Mouse (Mus musculus): ENCODE data around the gene Skor1. TPM values are rescaled to one million over a fixed set of nuclear protein-coding genes. Genes with fewer than 3 reads are reported as not detected.

Skor1 gene
- polyA plus RNA-seq, 1 experiment from 2014 or later: 0.12 TPM

DNA sequence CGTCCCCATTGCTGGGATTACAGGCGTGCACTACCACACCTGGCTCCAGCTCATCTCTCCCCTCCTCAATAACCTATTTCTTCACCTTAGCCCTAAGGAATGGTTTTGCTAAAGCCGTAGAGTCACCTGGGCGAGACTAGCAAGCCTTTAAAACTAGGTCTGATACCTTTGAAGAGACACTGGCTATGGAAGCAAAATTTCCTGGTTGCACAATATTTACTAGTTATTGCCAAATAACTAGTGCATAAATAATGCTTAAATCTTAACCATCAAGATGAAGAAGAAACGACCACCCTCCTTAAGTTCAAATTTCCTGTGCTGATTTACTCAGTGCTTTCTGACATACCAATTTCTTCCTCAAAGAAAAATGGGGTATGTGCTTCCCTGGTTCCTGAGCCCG lies 15.1 kb downstream of the Skor1 start:
- ATAC-seq (ENCODE audit: insufficient number of reproducible peaks, low FRiP score, low TSS enrichment, low read depth): no peak
- H3K27me3 ChIP-seq (ENCODE audit: control insufficient read depth, insufficient read depth, low read length): peaks cover 44% of the 10 kb centered on the region

DNA sequence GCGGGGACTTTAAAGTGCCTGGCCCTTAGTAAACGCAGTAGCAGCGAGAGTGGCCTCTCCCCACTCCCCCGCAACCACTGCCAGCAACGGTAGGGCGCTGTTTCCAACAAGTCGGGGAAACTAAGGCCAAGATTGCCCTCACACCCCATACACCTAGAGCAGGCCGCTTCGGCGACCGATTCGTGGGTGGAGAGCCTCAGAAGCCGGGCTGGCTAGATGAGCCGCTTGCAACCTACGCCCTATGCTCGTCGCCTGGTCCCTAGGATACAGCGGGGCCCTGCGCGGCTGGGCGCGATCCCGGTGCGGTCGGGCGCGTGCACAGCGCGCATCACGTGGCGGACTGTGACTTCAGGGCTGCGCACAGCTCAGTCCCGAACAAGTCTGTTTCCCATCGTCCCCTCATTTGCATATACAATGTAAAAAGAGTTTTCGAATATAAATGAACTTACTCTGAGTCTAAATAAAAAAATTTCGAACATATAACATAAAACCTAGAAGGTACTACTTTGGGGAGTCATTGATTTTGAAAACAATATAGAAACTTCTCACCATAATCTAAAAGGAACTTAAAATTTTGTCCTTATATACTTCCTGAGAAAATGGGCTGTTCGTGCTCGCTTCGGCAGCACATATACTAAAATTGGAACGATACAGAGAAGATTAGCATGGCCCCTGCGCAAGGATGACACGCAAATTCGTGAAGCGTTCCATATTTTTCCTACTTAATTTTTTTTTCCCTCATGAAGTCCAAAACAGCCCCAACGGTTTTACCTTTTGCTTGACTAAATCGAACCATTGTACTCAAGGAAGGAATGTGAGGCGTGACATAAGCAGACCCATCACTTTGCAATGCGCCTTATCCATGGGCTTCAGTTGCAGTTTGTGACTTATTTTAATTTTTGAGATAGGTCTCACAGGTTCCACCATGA lies 15.8 kb downstream of the Skor1 start:
- peaks cover 6% of the 10 kb centered on the region for H3K4me1 ChIP-seq (ENCODE audit: control insufficient read depth, insufficient read depth, low read length)
- ATAC-seq (ENCODE audit: insufficient number of reproducible peaks, low FRiP score, low TSS enrichment, low read depth) (peak; percentile 94), DNase-seq (ENCODE audit: low spot score) (peak; percentile 94)
- peak overlapping the region; percentile 85 for H3K4me2 ChIP-seq (ENCODE audit: low read depth, severe bottlenecking)
- peak overlapping the region; percentile 64 for H3K9ac ChIP-seq (ENCODE audit: low read length)
- 1% methylated on average over 48 of the region's 48 CpGs for WGBS
- H3K27me3 ChIP-seq (ENCODE audit: control insufficient read depth, insufficient read depth, low read length): peaks cover 37% of the 10 kb centered on the region
- no peaks in the 10 kb centered on the region for H3K9me3 ChIP-seq (ENCODE audit: control insufficient read depth, low read length)
- peak overlapping the region; percentile 17; the same call in 1 of the 2 replicates for H3K27ac ChIP-seq (replicated peaks; ENCODE audit: low read depth, low read length)
- H3K36me3 ChIP-seq (ENCODE audit: control insufficient read depth, insufficient read depth, low read length): no peaks in the 10 kb centered on the region
- H3K4me3 ChIP-seq (ENCODE audit: low read depth, low read length): peak overlapping the region; percentile 54

More for the DNA sequence above, 15.1 kb downstream of the Skor1 start:
- Histone ChIP-seq H3K9ac (ENCODE audit: low read length) (no peak overlapping the region), H3K9me3 (ENCODE audit: control insufficient read depth, low read length) (no peaks in the 10 kb centered on the region), H3K27ac (replicated peaks; ENCODE audit: low read depth, low read length) (no peak overlapping the region), H3K4me1 (ENCODE audit: control insufficient read depth, insufficient read depth, low read length) (peaks cover 9% of the 10 kb centered on the region), H3K36me3 (ENCODE audit: control insufficient read depth, insufficient read depth, low read length) (no peaks in the 10 kb centered on the region), H3K4me3 (ENCODE audit: low read depth, low read length) (peak overlapping the region; percentile 2; the same call in 1 of the 2 replicates), H3K4me2 (ENCODE audit: low read depth, severe bottlenecking) (peak overlapping the region; percentile 40)
- WGBS: 11% methylated on average over 6 of the region's 6 CpGs
- no peak for DNase-seq (ENCODE audit: low spot score)

DNA sequence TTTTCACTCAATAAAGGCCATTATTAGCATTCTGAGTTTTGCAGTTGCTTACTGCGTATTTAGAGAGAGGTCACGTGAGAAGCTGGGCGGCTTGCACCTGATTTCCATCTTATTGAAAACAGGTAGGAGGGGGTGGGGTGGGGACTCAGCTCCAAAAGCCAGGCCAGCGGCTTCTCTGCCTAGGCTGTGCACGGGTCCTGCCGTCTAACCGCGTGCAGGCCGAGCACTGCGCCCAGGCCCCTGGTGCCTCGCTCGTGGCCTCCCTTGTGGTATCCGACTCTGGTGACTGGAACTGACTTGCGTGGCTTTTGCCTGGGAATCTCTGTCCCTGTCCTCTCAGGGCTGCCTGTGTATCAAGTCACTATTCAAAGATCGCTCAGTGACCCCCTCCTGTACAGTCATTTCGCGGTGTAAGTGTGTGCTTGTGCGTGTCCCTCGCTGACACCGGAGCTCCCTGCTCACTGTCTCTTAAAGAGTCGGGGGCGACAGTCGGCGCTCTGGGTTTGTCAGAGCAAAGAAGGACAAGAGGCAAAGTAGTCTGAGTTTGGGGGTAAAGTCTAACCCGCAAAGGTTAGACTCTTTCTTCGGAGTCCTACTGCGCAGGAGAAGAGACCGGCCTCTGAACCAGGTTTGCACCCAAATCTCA lies 16.7 kb downstream of the Skor1 start:
- Histone ChIP-seq H3K36me3 (ENCODE audit: control insufficient read depth, insufficient read depth, low read length) (no peaks in the 10 kb centered on the region), H3K4me2 (ENCODE audit: low read depth, severe bottlenecking) (peak overlapping the region; percentile 85), H3K27ac (replicated peaks; ENCODE audit: low read depth, low read length) (peak overlapping the region; percentile 17; the same call in 1 of the 2 replicates), H3K27me3 (ENCODE audit: control insufficient read depth, insufficient read depth, low read length) (peaks cover 29% of the 10 kb centered on the region), H3K9me3 (ENCODE audit: control insufficient read depth, low read length) (no peaks in the 10 kb centered on the region), H3K9ac (ENCODE audit: low read length) (peak overlapping the region; percentile 64), H3K4me1 (ENCODE audit: control insufficient read depth, insufficient read depth, low read length) (peaks cover 6% of the 10 kb centered on the region; the same call in 1 of the 2 replicates), H3K4me3 (ENCODE audit: low read depth, low read length) (peak overlapping the region; percentile 54)
- ATAC-seq (ENCODE audit: insufficient number of reproducible peaks, low FRiP score, low TSS enrichment, low read depth) (0 out of 2 replicates have a peak, but pooled peaks have one; percentile 3), DNase-seq (ENCODE audit: low spot score) (peak; percentile 75)
- whole genome bisulfite sequencing: under 1% methylated on average over 28 of the region's 28 CpGs

DNA sequence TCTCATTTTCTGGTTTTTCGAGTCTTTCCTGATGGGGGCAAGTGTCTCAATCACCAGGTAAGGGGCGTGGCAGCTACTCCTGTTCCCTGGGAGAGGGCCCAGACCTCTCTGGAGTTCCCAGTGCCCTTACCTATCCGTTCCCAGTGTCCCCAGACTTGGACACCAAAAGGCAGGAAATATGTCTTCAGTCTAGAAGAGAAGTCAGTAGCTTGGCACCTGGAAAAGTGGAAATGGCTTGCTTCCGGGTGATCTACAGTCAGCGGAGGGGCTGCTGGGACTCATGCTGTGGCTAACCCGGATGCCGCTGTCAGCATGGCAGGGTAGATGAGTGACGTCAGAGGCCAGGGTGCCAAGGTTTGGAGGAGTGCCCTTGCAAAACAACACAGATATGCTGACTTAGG lies 19.1 kb downstream of the Skor1 start:
- H3K36me3 ChIP-seq (ENCODE audit: control insufficient read depth, insufficient read depth, low read length): no peaks in the 10 kb centered on the region
- H3K27me3 ChIP-seq (ENCODE audit: control insufficient read depth, insufficient read depth, low read length): peaks cover 7% of the 10 kb centered on the region
- no peak overlapping the region for H3K4me2 ChIP-seq (ENCODE audit: low read depth, severe bottlenecking)
- DNase-seq (ENCODE audit: low spot score) (no peak), ATAC-seq (ENCODE audit: insufficient number of reproducible peaks, low FRiP score, low TSS enrichment, low read depth) (no peak)
- H3K27ac ChIP-seq (replicated peaks; ENCODE audit: low read depth, low read length): no peak overlapping the region
- no peak overlapping the region for H3K9ac ChIP-seq (ENCODE audit: low read length)
- H3K9me3 ChIP-seq (ENCODE audit: control insufficient read depth, low read length): no peaks in the 10 kb centered on the region
- H3K4me3 ChIP-seq (ENCODE audit: low read depth, low read length): no peak overlapping the region
- H3K4me1 ChIP-seq (ENCODE audit: control insufficient read depth, insufficient read depth, low read length): peaks cover 6% of the 10 kb centered on the region; the same call in 1 of the 2 replicates
- 80% methylated on average over 8 of the region's 8 CpGs for WGBS

DNA sequence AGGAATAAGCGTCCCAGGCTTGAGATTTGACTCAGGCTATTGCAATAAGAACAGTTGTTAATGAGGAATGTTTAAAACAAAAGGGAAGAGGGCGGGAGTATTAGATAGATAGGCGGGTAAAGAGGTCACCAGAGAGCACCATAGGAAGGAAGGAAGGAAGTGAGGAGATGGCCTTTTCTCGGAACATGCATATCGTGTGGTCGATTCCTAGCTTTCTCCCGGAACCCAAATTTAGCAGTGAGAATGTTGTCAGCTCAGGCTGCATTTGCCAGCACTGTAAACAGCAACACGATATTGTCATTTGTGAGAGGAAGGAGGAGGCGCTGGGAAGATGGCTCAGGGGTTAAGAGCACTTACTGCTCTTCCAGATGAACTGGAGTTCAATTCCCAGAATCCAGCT lies 24.2 kb downstream of the Skor1 start:
- Histone ChIP-seq H3K36me3 (ENCODE audit: control insufficient read depth, insufficient read depth, low read length) (no peaks in the 10 kb centered on the region), H3K4me2 (ENCODE audit: low read depth, severe bottlenecking) (no peak overlapping the region), H3K4me1 (ENCODE audit: control insufficient read depth, insufficient read depth, low read length) (no peaks in the 10 kb centered on the region; the same call in 1 of the 2 replicates), H3K27ac (replicated peaks; ENCODE audit: low read depth, low read length) (no peak overlapping the region), H3K9me3 (ENCODE audit: control insufficient read depth, low read length) (no peaks in the 10 kb centered on the region), H3K27me3 (ENCODE audit: control insufficient read depth, insufficient read depth, low read length) (no peaks in the 10 kb centered on the region), H3K4me3 (ENCODE audit: low read depth, low read length) (no peak overlapping the region), H3K9ac (ENCODE audit: low read length) (no peak overlapping the region)
- no peak for DNase-seq (ENCODE audit: low spot score)
- WGBS: 57% methylated on average over 9 of the region's 9 CpGs
- ATAC-seq (ENCODE audit: insufficient number of reproducible peaks, low FRiP score, low TSS enrichment, low read depth): no peak

DNA sequence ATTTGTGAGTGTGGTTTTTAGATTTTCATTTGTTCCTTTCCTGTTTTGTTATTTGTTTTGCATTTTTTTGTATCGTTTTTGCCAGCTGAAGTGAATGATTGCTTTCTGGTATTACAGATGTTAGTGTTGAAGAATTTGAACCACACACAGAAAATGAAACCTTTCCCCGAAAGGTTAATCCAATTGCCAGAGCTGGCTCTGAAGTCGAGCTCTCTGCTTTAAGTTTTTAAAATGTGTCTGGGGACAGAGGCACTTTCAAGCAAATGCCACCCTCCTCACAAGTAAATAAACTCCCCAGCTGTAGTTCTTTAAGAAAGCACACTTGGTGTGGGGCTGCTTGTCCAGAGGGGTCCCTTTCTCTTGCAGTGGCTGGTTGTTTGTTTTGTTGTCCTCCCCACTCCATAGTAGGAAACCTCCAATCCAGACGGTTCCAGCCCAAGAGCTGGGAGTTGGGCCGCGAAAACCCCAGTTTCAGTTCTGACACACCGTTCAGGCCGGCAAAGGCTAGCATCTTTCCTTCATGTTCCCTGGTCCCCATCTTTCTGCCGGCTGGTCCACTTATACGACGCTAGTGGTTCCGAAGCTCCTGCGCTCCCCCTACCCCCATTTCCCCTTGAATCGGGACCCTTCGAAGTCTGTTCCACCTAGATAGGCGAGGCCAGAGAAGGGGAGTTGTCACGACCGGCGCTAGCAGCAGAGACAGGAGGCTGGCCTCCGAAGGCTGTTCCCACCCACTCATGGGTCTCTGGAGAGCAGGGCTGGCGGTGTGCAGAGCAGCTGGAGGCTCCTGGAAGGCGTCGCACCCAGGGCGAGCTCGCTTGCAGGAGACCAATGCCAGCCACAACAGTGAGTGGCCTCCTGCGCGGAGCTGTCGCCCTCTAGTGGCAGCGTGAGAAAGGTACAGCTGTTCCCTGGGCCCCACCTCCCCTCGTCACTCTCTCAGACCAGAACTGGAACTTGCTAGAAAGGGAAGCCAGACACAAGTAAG lies 25.0 kb downstream of the Skor1 start:
- peak; percentile 96 for DNase-seq (ENCODE audit: low spot score)
- Histone ChIP-seq H3K9ac (ENCODE audit: low read length) (peak overlapping the region; percentile 57), H3K36me3 (ENCODE audit: control insufficient read depth, insufficient read depth, low read length) (no peaks in the 10 kb centered on the region), H3K4me2 (ENCODE audit: low read depth, severe bottlenecking) (peak overlapping the region; percentile 80), H3K27me3 (ENCODE audit: control insufficient read depth, insufficient read depth, low read length) (no peaks in the 10 kb centered on the region), H3K4me1 (ENCODE audit: control insufficient read depth, insufficient read depth, low read length) (no peaks in the 10 kb centered on the region; the same call in 1 of the 2 replicates), H3K9me3 (ENCODE audit: control insufficient read depth, low read length) (no peaks in the 10 kb centered on the region), H3K27ac (replicated peaks; ENCODE audit: low read depth, low read length) (no peak overlapping the region), H3K4me3 (ENCODE audit: low read depth, low read length) (peak overlapping the region; percentile 36)
- peak; percentile 93 for ATAC-seq (ENCODE audit: insufficient number of reproducible peaks, low FRiP score, low TSS enrichment, low read depth)
- WGBS: 6% methylated on average over 30 of the region's 30 CpGs

DNA sequence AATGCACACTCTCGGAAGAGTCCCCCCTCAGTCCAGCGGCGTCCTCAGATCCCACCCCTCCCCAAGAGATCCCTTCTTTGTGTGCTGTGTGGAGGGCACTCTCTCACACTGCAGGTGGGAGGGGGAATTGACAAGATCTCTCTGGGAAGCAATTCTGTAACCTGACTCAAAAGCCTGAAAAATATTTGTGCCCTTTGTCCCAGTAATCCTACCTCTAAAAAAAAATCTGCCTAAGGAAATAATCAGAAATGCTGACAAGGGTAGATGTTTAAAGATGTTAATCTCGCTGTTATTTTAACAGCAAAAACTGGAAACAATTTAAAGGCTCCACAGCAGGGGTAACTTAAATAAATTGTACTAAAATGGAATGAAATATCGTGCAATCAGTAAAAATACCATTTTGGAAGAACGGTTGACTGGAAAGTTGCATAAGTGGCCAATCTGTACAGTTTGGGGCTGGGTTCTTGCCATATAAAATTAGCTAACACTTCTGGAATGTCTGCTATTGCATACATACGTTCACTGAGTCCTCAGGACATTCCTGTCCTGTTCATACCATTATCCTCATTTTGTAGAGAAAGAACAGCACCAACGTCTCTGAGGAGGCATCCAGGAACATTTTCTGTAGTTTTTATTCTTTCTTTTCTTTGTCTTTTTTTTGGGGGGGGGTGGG lies 26.5 kb downstream of the Skor1 start:
- no peak overlapping the region for H3K27ac ChIP-seq (replicated peaks; ENCODE audit: low read depth, low read length)
- no peak for ATAC-seq (ENCODE audit: insufficient number of reproducible peaks, low FRiP score, low TSS enrichment, low read depth)
- no peak overlapping the region for H3K9ac ChIP-seq (ENCODE audit: low read length)
- no peak overlapping the region for H3K4me2 ChIP-seq (ENCODE audit: low read depth, severe bottlenecking)
- H3K9me3 ChIP-seq (ENCODE audit: control insufficient read depth, low read length): no peaks in the 10 kb centered on the region
- no peak overlapping the region for H3K4me3 ChIP-seq (ENCODE audit: low read depth, low read length)
- DNase-seq (ENCODE audit: low spot score): no peak
- H3K36me3 ChIP-seq (ENCODE audit: control insufficient read depth, insufficient read depth, low read length): no peaks in the 10 kb centered on the region
- whole genome bisulfite sequencing: 73% methylated on average over 8 of the region's 8 CpGs
- no peaks in the 10 kb centered on the region for H3K27me3 ChIP-seq (ENCODE audit: control insufficient read depth, insufficient read depth, low read length)
- H3K4me1 ChIP-seq (ENCODE audit: control insufficient read depth, insufficient read depth, low read length): no peaks in the 10 kb centered on the region; the same call in 1 of the 2 replicates

Data from limb, embryonic 11.5 days (tissue).